In the genomic region with DNA sequence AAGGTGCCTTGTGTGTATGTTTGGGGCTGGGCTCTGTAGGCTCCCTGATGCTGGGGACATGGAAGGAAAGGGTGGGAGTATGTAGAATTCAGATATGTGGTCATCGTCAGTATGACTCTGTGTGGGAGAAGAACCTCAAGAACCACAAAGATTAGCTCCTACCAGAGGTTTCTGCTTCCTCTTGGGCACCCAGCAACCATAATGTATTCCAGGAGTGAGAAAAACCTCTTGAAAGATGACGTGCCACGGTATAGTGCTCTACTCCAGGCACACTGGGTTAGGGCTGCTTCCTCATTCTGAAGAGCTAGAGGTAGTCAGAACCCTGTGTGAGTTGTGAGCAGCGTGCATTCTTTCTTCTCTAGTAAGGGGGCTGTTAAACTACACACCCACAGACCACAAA, we compare ENCODE assay signal across 19 mouse cellular contexts. TPM values are rescaled to one million over a fixed set of nuclear protein-coding genes. Genes with fewer than 3 reads are reported as not detected.
"Had no signal": no experiment of that assay in that cellular context is flagged by ENCODE, and none has a peak within 500 bp of the region (broad histone marks: within the 10 kb centered on the region; RNA-seq: fewer than 3 reads in every experiment).

No protein-coding gene starts in this region.

- ATAC-seq: intestine, embryonic 16.5 days; lung, postnatal 0 days; midbrain, embryonic 13.5 days had no signal

- H3K9me3 ChIP-seq: kidney, embryonic 15.5 days; limb, embryonic 12.5 days; liver, embryonic 15.5 days; megakaryocyte, embryonic 14.5 days; midbrain, embryonic 13.5 days; neural tube, embryonic 15.5 days; stomach, embryonic 15.5 days had no signal

- DNase-seq: kidney, adult 2 months; kidney, postnatal 25 days; layer of hippocampus, adult 9-11 months; layer of hippocampus, postnatal 36 days; liver; lung, adult 2 months; lung, postnatal 36 days; thymus, adult 2 months; thymus, postnatal 36 days had no signal

- H3K9ac ChIP-seq: kidney, embryonic 15.5 days; limb, embryonic 12.5 days; liver, embryonic 15.5 days; midbrain, embryonic 13.5 days; neural tube, embryonic 15.5 days; stomach, embryonic 15.5 days had no signal

- H3K4me3 ChIP-seq: kidney, embryonic 15.5 days; limb, embryonic 12.5 days; liver, embryonic 15.5 days; megakaryocyte, embryonic 14.5 days; midbrain, embryonic 13.5 days; myocyte; neural tube, embryonic 15.5 days; stomach, embryonic 15.5 days had no signal

- H3K4me2 ChIP-seq: kidney, embryonic 15.5 days; limb, embryonic 12.5 days; liver, embryonic 15.5 days; midbrain, embryonic 13.5 days; neural tube, embryonic 15.5 days; stomach, embryonic 15.5 days had no signal

- H3K27ac ChIP-seq: kidney, embryonic 15.5 days; limb, embryonic 12.5 days; liver, embryonic 15.5 days; midbrain, embryonic 13.5 days; neural tube, embryonic 15.5 days; stomach, embryonic 15.5 days had no signal

- H3K36me3 ChIP-seq: kidney, embryonic 15.5 days; limb, embryonic 12.5 days; liver, embryonic 15.5 days; midbrain, embryonic 13.5 days; neural tube, embryonic 15.5 days; stomach, embryonic 15.5 days had no signal

- H3K27me3 ChIP-seq: kidney, embryonic 15.5 days; limb, embryonic 12.5 days; liver, embryonic 15.5 days; midbrain, embryonic 13.5 days; neural tube, embryonic 15.5 days; stomach, embryonic 15.5 days had no signal

- H3K4me1 ChIP-seq: liver, embryonic 15.5 days had no signal

RNA-seq across cellular contexts. Expression of a gene that starts 4.9 kb away (rescaled TPM):
- polyA plus RNA-seq: liver, embryonic 15.5 days had no signal

RNA-seq across cellular contexts. Expression of a gene that starts 25.2 kb away (rescaled TPM):
- polyA plus RNA-seq: kidney, adult 2 months; myocyte had no signal
